Mouse (Mus musculus): ENCODE data around the gene Phlda1.
"Not testable (repeated sequence)": the region's sequence is repeated elsewhere in the genome, so short reads cannot be mapped to it uniquely, and the experiment has no call there.

The Phlda1 gene

DNA sequence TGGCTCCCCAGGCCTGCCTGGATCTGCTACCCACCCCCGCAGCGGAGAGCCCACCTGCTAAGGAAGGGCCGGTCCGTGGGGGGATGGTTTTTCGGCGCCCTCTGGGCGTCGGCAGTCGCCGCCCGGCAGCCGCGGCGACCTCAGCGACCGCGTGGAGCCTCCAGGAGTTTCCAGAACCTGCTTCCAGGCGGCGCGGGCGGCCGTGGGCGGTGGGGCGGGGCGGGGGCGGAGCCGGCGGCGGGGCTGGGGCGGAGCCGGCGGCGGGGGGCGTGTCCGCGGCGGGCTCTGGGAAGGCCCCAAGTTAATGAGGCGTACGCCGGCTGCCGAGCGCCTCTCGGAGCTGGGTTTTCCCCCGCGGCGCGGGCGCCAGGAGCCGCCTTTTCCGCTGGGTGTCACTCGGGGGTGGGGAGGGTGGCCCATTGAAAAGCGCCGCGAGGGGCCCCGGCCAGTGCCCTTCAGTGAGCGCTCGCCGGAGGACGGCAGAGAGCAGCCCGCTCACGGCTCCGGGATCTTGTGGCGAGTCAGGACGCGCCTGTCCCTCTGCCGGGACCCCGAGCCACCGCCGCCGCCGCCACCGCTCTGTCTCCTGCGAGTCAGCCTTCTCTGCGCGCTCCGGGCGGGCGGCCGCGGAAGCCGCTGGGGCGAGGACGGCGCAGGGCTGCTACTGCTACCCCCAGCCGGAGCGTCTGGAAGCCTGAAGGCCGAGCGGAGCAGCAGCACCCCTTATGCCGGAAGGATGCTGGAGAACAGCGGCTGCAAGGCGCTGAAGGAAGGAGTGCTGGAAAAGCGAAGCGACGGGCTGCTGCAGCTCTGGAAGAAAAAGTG, at the start of gene Phlda1:
Phlda1 (plus strand) TSS at position 186 of the 825 bp plus-strand sequence.
- DNase-seq: peak; percentile 82

DNA sequence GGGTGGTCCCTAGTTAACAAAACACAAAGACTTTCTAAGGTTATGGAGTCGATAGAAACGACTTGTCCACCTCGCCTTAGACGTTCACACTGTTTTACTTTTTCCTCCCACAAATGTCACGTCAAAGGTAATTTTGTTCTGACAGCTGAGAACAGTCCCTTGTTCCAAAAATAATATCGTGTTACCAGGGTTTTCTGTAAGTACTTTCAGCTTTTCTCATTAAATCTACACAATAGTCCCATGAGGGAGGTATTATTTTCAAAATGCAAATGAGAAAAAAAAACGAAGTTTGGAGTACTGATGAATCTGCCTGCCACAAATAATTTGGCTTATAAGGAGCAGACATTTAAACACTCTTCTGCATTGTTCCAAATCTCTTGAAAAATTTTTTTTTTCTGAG, 48.0 kb upstream of the Phlda1 start:
- DNase-seq: no peak

DNA sequence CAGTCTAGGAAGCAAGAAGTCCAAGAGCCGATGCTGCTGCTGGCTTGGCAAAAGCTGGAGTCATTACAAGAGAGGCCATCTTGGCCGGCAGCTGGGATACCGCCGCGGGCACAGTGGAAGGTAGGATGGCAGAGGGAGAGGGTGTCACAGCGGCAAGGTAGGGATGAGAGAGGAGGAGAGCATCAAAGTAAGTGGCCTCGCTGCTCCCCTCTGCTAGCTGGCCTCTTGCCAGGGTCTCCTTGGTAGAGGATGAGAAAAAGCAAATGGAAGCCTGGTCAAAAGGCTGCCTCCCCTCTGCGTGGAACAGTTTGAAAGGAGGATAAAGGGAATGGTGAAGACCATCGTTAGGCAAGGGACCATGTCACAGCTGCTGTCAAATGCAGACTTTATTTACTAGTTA, 47.0 kb upstream of the Phlda1 start:
- DNase-seq: no peak

DNA sequence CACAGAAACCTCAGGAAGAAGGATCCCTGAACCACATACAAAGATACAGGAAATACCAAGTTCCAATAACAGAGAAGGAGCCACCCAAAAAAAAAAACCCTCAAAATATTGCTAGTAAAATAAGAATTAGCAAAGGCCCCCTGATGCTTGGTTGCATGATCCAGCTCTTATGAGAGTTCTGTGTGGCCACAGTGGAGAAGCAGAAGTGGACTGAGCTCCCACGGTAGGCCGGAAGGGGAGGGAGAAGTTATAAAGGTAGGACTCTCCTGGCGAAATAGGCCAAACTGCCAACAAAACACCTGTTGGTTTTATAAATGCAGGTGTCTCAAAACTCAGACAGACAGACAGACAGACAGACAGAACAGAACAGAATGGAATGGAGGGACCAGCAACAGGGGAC, 46.2 kb upstream of the Phlda1 start:
- DNase-seq: no peak

DNA sequence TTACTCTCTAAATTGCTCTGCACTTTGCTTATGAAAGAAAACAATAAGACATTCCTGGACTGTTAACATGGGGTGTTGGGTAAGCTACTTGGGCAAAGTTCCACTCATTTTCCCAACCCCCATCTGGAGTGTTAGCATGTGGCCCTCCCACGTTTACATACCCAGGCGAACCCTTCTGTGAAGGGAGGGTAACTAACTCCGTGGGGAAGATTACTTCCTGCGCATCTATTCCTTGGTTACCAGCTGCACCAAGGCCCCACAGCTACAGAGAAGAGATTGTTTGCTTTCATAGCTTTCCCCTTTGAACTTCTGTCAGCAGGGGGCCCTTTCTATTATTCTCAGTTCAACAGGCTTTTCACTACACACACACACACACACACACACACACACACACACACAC, 45.7 kb upstream of the Phlda1 start:
- DNase-seq: no peak

DNA sequence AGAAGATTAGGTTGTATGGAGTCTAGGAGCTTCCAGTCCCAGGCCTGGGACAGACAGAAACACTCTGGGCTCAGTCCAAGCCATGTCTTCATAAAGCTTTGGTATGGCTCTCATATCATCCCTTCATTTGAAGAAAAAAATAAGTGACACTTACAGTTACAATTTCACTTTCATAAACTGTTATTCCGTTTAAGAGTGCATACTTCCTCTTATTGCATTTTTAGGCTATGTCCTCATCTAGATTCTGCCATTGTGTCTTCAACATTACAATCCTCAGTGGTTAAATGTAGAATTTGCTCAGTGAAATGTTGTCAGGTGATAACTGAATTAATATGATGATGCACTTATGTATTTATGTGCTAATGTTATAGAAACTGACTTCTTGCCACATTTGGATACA, 41.3 kb upstream of the Phlda1 start:
- no peak for DNase-seq

DNA sequence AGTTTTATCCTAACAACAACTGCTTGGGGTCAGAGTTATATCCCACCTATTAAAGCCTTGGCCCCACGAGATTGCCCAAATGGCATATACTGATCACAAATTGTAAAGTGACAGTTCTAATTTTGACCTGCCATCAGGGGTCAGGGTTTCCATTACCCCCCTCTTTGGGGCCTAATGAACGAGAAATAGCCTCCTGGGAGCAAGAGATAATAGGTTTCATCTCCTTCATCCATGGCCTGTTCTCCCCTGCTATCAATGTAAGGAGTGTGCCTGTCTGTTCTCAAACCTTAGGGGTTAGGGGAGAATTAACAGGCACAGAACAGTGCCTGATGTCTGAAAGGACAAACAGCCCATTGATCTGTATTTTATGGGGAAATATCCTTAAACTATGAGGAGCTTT, 40.7 kb upstream of the Phlda1 start:
- no peak for DNase-seq

- no peak for DNase-seq
Measured at GRCm38 (mm10) chr10:111471166-111471565, 34.9 kb upstream of the Phlda1 start.

DNA sequence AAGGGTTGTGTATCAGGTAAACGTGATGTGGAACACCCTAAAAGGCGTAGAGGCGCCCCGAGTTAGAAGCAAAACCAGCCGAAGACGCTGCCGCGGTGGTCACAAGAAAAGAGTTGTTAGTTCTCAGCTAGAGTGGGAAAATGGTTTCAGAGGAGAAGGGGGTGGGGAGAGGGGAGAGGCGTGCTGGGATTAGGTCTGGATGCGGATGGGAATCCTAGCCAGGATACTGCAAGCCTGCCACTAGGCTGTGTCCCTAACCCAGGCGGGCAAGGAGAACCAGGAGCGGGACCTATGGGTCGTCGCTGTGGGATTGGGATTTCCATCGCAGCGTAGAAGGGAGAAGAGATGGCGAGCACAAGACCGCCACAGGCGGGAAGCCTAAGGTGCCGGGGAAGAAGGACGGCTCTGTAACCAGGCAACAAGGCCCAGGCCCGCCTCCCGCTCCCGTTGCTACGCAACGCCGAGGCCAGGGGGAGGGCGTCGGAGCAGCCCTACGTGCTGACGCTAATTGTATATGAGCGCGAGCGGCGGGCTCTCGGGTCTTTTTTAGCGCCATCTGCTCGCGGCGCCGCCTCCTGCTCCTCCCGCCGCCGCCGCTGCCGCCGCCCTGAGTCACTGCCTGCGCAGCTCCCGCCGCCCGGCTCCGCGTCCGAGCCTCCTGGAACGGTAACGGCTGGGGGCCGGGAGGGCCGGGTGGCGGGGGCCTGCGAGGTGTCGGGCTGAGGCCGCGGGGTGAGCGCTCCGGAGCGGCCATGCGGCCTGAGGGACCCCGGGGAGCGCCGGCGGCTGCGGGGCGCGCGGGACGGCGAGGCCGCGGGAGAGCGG, 33.2 kb upstream of the Phlda1 start, which contains the start of gene Nap1l1:
Nap1l1 (plus strand) TSS at position 538 of the 825 bp plus-strand sequence.
- DNase-seq: peak; percentile 98

DNA sequence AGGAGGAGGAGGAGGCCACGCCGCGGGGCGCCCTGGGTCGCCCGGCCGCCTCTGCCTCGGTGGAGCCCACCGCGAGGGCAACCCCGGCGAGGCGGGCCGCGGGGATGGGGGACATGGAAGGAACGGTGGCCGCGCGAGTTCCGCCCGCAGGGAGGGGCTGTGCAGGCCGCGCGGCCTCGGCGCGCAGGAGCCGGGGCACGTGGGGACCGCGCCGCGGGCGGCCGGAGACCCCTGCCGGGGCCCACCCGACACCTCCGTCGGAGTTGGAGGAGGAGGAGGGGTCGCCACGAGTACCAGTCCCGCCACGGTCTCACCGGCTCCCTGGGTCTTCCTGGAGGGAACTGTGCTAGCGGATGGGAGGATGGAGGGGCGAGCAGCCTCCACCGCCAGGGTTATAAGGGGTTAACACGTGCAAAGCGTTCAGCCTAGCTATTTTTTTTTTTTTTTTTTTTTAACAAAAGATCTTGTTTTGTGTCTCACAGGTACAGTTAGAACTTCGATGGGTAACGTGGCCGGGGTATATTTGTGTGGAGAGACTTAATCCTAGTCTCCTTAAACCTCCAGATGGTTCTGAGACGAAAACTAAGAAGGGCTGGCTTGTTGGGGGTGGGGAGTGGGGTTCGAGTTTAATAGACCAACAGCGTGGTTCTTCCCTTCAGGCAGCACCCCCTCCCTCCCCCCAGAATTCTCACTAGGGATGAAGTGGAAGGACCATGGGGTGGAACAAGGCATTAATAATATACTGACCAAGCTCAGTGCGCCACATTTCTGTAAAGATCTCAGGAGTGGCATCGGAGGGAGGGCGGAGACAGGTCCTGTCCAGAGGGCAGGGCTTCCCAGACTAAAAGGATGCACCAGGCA, 32.3 kb upstream of the Phlda1 start:
- DNase-seq: peak; percentile 76

DNA sequence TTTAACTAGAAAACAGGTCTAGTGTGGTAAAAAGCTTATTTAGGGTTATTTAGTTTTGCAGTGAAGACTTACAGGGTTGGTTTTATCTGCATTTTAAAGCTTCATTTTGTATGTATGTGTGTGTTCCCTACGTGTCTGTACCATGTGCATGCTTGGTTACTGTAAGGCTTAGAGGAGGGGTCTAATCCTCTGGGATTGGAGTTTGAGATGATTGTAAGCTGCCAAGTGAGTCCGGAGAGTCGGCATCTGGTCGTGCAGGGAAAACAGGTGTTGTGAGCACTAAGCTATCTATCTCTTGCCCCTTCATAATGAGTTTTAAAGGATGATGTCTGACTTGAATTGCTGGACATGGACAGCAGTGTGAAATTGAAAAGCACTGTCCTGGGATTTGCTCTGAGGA, 29.8 kb upstream of the Phlda1 start:
- no peak for DNase-seq

GRCm38 (mm10) chr10:111476989-111477510, 29.0 kb upstream of the Phlda1 start:
- DNase-seq: no peak

- DNase-seq: no peak
Measured at GRCm38 (mm10) chr10:111479599-111479998, 26.5 kb upstream of the Phlda1 start.

GRCm38 (mm10) chr10:111482654-111483053, 23.4 kb upstream of the Phlda1 start:
- no peak for DNase-seq

DNA sequence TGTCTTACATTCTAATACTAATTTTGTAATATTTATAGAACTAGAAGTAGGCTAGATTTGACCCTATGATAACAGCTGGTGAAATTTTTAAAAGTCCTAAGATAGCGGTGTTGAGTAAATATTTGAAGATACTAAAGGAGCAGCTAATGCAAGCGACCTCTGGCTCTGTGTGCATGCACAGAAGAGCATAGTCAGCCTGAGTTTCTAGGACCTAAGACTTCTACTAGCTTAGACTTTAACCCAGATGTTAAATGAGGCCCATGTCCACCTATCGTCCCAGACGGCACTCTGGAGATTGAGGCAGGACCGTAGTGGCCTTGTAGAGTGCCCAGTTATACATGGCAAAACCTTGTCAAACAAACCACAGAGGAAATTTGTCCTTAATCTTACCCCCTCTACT, 22.0 kb upstream of the Phlda1 start:
- DNase-seq: no peak

GRCm38 (mm10) chr10:111488793-111489192, 17.3 kb upstream of the Phlda1 start:
- DNase-seq: no peak

- not testable (repeated sequence) for DNase-seq
Measured at GRCm38 (mm10) chr10:111490079-111490478, 16.0 kb upstream of the Phlda1 start.

GRCm38 (mm10) chr10:111495888-111496287, 10.2 kb upstream of the Phlda1 start:
- DNase-seq: no peak

DNA sequence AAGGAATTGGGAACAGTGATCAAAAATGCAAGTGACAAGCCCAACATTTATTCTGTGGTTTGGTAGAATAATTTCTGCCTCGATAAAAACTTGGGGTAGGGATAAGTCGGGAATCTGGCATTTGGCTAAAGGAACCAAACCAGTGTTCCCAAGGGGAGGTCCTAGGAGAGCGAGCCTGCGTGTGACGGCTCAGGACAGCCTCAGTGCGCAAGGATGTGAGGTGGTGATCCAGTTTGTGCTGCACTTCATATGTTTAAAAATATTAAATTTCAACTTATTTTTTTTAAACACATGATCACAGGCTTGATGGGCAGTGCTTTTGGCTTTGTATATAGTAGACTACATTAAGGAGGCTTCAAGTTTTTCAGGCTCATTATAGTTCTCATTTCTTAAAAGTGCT, 6.2 kb upstream of the Phlda1 start:
- DNase-seq: no peak

GRCm38 (mm10) chr10:111503071-111503470, 3.0 kb upstream of the Phlda1 start:
- DNase-seq: peak; percentile 68

GRCm38 (mm10) chr10:111503716-111504115, 2.4 kb upstream of the Phlda1 start:
- no peak for DNase-seq

DNA sequence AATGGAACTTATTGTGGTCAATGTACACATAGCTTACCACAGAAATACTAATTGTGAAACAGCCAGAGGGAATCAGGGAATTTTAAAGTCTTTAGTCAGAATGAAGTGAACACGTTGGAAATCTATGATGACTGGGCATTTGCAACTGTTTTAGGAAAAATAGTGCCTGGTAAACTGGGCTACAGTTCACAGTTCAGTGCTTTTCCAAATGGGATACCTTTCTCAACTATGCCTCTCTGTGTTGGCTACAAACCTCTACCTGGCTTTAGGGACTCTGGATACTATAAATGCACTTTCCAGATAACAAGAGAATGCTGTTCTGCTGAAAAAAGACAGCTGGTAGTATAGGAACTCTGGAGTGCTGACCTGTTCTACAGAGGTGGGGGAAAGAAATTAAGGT, 1.5 kb upstream of the Phlda1 start:
- DNase-seq: no peak

GRCm38 (mm10) chr10:111505406-111505805, 680 bp upstream of the Phlda1 start:
- peak; percentile 43 for DNase-seq
